Mouse (Mus musculus) urinary bladder, postnatal 10 days (tissue): ENCODE data around the gene Zmat3.
A peak's percentile ranks its signal among the peaks of the same experiment; 100 is the strongest.

ENCODE experiments used
- DNase-seq: peaks from one replicate; pipeline ENCODE4 v3.0.0; 2022; ENCODE audit warnings: low spot score

Zmat3 gene

DNA sequence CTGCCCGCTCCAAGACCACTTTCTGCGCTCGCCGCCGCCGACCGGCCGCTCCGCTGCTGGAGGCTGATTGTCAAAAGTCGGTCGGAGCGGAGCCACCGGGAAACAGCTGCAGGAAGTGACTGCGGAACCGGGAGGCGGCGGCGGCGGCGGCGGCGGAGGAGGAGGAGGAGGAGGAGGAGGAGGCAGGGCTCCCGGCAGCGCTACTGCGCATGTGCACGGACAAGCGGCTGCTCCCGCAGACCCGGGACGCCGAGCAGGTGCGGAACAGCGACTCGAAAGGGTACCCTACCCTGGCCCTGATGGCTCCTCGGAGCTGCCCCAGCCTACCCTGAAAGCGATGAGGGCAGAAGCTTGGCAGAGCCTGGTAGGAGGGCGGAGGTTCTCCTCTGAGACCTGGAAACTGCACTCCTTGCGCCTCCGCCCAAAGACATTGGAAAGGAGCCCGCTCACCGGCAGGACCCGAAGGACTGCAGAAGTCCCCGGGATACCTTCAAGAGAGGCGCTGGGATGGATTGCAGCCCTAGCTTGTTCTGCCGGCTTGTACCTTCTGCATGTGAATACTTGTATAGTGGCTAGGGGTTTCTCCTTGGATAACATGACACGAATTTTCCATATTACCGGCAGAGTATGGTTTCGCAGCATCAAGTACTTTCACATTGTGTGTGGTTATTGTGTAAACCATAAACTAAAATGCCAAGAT lies at the start of gene Zmat3:
TSS of gene Zmat3 (minus strand) at position 469 of the 700 bp plus-strand sequence.
- DNase-seq: peak; percentile 67

DNA sequence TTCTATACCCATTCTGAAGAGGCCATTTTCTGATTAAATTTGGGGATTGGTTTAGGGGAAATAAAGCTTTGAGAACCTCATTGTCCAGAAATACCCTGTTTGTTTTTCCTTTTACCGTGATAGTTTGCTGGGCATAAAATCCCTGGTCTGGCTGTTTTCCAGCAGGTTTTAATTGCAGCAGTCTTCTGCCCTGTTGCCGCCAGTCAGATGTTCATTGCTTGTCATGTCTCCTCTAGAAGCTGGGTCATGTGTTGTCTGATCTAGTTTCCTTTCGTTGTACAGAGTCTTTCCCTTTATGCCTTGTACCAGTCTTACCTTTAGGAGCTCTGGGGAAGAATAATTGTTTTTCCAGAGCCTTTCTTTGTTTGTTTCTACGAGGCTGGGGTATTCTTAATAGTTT lies 48.6 kb upstream of the Zmat3 start:
- DNase-seq: no peak

DNA sequence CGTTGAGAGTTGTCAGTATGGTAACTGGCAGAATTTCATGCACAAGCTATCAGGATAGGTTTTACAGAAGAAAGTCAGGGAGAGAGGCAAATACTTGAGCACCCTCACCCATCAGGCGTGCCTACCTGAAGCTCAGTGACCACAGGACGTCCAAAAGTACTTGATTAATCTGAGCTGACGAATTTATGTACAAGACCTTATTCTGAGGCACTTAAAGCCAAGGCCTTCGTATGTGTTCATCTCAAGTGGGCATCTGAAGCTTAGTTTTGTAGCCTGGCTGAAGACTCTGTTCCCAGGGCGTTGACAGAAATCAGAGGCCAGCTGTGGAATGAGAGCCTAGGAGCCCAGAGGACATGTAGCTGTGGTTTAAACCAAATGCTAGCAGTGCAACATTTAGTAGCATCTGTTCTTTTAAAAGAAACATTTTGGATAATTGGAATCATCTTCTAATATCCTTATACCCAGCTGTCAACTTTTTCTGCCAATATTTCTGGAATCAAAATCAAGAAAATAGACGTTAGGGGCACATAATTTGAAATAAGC lies 46.8 kb upstream of the Zmat3 start:
- DNase-seq: no peak

DNA sequence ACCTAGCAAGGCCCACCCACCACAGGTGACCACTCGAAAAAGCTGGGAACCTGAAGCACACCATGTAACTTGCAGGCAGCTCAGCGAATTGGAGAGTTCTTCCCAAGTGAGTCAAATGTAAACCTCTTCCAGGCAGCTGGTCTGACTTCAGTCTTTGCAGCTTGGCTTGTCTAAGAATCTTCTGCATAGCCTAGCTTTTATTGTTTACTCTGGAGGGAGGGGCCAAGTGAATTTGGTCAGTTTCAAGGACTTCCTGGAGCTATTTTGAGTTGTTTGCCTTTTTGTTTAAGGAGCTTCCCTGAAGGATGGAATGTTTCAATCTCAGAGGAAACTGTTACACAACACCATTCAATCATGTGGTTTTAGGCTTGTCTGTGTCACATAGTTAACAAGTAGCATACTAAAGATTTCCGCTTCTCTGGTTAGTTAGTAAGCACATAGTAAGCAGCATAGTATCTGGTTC lies 43.0 kb upstream of the Zmat3 start:
- DNase-seq: no peak

DNA sequence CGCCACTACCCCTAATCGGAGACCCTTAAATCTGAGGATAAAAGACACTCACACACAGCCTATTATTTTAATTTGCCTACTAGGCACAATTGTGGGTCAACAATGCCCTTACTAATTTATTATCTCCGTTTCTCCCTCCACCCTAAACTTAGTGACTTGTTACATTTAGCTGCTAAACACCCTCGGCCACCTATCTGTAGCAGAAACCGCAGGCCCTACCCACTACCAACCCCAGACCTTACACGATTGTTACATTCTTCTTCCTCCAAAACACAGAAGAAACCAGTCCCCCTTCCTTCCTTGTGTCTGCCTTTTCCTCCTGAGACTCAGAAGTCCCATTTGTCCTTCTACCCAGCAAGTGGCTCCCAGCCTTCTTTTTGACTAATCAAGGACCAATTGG lies 41.0 kb upstream of the Zmat3 start:
- DNase-seq: no peak

DNA sequence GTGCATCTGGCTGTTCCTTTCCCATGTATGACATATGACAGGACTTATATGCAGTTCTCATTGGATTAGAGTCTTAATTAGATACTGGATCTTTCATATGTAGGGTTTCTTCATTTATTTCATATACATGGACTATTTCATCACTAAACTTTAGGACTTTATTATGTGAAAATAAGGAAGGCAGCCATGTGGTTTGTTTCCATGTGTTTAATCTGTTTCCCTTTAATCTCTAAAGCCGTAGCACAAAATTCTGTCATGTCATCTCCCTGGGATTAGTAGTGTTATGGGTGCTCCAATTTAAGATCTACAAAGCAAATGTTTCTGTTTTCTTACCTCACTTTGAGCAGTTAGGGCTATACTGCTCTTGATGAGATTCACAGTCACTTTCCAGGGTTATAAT lies 39.9 kb upstream of the Zmat3 start:
- DNase-seq: no peak

DNA sequence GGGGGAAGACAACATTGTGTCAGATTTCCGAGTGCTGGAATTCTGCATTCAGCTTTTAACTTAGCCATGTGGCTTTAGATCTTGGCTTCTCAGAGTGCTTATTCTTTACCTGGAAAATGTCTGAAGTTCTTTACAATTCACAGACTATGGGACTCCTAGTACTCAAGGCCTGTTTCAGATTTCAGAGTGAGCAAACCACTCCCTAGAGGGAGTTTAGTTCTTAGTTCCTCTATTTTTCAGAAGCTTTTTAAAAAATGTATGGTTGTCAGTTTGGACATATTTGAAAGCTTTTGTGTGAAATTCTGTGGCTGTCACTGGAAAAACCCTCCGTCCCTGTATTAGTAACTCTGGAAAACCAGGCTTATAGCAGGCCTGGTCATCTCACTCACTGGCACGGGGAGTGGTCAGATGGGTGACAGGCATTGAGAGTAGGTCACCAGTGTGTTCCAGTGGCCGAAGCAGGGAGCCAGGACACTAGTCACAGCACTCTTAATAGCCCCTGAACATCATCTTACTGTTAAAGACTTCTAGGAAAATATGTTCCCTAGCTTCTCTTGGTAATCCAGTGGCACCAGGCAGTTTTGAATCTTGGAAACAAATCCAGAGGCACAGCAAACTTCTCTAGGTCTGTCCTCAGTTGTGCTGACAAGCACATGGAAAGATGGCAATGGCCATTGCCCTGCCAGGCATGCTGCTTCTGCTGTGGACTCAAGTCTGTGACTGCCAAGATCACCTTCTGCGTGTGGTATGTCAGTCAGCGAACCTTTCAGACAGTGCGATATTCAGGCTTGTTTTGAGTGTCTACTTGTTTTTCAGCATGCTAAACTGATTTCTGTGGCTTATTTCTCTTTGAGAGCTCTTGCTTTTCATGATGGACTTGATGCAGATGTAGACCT lies 37.4 kb upstream of the Zmat3 start:
- DNase-seq: no peak

DNA sequence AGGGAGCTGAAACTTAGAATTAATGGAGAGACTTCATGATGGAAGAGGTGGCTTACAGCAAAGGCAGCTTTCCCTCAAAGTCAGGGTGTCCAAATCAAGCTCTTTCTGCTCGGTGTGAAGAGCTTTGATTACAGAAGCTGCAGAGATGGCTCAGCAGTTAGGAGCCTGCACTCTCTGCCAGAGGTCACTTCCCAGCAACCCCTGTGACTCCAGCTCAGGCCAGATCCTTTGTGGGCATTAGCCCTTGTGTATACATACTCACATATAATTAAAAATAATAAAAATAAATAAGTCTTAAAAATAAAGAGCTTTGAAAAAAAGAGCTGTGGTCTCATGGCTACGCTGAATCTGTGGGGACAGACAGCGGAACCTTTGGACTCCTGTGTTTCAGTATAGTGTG lies 35.8 kb upstream of the Zmat3 start:
- no peak for DNase-seq

DNA sequence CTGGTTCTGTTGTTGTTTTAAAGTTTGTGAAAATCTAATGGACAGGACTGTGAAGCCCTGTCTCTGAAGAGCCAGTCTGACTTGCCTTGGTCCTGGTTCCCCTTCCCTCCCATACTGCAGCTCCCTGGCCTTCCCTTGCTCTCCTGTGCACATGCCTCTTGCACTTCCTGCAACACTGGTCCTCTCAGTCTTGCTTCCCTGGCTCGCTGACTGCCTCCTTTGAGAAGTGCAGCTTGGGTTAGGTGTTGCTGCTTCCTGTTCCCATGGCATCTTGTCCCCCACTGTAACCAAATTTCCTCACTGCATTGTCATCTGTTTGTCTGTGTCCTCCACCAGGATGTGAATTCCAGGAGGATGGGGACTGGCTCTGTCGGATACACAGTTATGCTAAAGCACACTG lies 34.1 kb upstream of the Zmat3 start:
- no peak for DNase-seq

DNA sequence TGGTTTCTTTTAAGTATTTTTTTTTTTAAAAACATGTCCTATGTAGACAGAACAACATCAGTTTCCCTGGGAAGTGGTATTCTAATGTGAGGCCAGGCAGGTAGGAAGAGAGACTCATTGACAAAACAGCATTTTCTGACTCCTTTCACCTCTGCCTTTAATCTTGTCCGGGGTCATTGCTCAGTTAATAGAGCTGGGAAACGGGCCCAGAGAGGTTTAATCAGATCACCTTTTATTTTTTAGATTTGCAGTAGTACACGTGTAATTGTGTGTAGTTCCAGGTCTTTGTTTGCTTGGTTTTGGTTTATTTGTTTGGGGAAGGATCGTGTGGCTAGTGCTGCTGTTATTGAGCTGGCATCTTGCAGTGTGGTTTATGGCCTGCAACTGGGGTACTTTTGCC lies 33.6 kb upstream of the Zmat3 start:
- DNase-seq: no peak

DNA sequence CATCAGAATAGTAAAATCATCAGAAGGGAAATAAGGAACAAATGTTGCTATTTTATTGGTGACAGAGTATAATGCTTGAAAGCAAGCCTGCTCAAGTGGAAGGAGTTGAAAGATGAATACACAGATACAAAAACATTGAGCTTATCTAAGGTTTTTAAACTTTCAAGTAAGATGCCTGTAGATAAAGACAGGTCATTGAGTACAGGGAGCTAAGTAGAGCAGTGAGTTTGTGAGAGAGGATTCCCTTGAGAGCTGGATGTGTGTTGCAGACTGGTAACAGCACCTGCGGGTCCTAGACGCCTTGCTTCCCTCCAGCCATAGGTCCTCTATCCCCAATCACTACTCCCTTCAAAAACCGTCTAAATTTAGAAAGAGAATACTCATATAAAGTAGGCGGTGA lies 32.8 kb upstream of the Zmat3 start:
- no peak for DNase-seq

DNA sequence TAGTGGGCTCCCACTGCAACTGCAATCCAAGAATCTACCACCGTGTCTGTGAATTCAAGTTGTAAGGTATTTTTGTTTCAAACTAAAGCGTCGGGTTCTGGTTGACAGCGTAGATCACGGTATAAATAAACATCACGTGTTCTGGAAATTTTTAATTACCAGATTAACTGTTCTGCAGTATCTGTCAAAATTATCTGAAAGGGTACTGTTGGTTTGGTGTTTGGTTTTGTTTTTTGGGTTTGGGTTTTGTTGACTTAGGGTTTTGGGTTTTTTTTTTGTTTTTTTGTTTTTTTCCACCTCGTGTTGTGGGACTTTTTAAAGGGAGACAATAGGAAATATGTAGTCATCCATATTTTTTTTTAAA lies 32.3 kb upstream of the Zmat3 start:
- no peak for DNase-seq

DNA sequence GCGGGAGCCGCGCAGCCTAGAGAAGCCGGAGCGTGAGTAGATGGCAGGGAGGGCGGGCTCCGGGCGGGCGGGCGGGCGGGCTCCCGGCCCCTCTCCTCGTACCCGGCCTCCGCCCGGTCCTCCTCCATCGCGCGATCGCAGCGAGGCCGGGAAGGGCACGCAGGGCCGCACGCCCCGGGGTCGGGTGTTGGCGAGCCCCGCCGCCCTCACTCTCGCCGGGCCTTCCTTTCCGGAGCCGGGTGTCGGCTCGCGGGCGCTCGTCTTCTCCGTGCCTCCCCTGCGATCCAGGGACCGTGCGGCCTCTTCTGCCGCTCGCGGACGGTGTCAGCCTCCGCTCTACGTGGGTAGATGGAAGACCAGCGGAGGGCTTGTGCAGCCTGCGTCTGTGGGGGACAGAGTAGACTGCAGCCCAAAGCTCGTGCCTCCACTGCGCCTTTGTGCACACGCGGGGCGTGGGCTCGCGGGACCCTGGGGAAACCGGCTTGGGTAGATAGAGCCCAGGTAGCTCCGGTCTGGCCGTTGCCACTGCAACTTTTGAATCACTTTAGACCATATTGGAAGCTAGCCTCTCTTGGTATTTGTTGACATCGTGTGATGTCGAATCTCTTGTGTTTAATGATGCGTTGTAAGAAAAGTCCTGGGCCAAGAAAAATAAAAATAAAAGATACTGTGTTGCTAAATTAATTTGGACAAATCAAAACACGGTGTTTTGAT lies 31.8 kb upstream of the Zmat3 start, which contains the start of gene Pik3ca:
TSS of gene Pik3ca (plus strand) at position 211 of the 714 bp plus-strand sequence.
- no peak for DNase-seq

DNA sequence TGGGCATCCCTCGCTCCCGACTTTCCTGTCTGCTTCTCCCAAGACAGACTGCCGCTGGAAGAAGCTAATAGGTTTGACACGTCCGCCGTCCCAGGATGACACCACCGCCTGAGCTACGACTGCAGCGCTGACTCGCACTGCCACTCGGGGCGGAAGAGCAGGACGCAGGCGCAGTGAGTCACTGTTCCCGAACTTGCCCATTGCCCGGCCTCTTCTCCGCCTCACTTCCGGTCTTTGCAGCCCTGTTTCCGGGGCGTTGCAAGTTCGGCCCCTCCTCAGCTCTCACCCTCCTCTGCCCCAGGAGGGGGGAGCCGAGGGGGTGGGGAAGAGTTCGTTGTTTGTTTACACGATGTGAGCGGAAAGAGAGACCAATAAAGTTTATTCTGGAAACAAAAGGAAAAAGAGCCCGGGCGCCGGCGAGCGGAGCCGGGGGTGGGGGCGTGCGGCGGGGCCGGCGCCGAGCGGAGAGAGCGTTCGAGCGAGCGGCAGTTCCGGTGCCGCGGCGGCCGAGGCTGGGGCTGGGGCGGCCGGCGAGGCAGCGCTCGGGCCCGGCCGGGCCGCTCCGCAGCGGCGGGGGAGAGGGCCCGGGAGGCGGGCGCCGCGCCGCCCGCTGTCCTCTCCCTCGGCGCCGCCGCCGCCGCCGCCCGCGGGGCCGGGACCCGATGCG lies 31.1 kb upstream of the Zmat3 start:
- DNase-seq: peak; percentile 84

DNA sequence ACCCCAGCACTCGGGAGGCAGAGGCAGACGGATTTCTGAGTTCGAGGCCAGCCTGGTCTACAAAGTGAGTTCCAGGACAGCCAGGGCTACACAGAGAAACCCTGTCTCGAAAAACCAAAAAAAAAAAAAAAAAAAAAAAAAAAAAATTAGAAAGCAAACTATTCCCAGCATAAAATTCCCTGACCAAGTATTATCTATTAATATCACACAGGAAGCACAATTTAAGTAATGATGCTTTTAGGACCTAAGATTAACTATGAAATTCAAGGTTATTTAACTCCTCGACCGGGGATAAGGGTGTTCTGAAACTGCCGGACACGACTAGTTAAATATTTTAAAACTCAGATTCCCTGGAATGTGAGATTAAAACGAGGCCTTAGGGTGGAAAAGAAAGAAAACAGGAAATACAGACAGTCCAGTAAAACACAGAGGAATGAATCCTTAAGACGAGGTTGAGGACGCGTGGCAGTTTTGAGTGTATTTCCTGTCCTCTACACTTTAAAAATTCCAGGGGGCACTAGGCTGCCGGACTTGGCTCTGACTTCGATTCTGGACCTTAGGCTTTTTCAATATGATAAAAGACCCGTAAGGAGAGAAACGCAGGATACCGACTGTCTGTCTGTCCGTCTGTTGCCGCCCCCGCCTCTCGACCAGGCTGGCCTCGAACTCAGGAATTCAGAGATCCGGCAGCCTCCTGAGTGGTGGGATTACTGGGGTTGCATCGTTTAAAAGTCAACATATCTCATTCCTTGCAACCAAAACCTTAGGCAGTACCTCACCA lies 30.1 kb upstream of the Zmat3 start:
- DNase-seq: no peak

DNA sequence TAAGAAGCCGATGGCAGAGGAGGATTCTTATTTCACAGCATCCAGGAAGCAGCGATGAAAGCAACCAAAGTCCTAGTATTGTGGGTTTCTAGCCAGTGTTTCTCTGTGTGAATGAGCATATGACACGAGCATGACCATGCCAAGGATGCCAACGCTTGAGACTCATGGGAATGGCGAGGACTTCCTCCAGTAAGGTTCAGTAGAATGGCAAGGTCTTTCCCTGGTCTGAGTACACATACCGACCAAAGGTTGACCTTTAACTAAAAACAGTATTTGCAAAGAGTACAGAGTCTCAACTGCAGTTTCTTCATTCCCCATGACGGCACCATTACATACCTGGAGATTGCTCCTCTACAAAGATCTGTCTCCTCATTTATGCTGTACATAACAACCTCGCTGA lies 28.2 kb upstream of the Zmat3 start:
- no peak for DNase-seq

DNA sequence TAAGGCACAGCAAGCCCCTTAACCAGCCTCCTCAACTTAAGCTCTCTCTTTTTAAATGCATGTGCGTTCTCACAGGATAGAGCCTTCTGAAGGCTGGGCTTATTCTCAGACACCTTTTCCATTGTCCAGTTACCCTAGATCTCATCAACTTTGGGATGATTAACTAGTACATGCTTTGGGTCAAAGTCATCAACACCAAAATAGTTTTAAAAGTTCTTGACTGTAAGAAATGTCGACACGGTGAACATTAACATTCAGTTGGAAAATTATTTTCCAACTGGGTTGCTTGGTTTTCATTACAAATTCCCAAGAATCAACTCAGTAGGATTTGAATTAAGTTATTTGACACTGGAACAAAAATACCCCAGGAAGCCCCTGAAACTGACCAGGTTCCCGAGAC lies 27.0 kb upstream of the Zmat3 start:
- DNase-seq: no peak

DNA sequence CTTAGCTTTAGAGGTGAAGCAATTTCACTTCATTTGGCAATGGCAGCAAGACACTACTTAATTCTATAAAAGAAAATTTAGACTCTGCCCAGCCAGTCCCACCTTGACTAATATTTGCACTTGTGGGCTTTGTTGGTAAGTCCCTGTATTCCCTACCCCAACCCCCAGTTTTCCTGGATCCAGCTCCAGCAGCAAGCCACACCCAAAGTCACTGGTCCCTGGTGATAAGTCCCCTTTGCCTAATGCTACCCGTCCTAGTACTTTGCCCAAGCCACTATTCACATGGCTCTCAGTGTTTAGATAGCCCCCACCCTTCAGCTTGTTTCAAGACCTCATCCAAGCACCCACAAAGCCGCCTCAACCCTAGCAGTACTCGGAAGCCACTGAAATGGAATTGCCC lies 15.7 kb upstream of the Zmat3 start:
- DNase-seq: no peak

DNA sequence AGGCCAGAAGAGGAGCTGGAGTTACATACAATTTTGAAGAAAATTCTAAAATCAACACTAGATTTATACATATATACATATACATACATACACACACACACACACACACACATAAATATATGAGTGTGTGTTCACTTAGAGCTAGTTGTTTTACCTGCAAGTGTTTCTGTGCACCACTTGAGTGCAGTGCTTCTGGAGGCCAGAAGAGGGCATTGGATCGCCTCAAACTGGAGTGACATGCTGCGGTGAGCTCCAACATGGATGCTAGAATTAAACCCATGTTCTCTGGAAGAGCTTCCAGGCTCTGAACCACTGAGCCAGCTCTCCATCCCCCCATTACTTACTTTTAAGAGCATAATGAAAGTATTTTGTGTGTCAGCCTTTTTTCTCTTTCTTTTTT lies 14.1 kb upstream of the Zmat3 start:
- no peak for DNase-seq

DNA sequence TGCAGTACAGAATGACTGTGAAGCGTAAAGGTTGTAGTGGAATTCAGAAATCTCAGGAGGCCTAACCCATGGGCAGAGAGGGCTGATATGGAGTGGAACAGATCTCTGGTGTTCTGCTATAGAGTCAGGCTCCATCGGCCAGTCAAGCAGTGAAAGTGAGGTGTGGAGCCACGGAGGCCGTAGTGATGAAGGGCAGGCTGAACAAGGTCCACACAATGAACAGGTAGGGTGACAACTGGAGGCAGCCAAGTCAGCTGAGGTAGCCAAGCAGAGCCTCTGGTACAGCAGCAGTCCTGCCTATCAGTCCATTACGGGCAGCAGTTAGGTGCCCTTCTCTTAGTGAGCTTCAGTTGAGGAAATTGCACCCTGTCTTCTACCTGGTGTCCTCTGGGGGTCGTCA lies 7.4 kb upstream of the Zmat3 start:
- no peak for DNase-seq

DNA sequence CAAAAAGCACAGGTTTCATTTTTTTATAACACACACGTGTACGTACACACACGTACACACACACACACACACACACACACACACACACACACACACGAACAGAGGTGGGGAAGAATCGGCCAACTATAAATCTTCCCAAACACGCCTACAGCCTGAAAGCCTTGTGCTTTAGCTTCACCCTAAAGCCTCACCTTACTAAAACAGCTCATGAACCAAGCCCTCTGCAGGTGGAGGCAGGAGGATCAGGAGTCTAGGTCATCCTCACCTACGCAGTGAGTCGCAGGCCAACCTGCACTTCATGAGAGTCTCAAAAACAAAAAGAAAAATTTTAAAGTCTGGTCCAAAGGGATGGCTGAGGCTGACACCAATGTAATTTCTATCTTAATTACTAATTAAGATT lies 6.7 kb upstream of the Zmat3 start:
- no peak for DNase-seq
